Mouse (Mus musculus) lung, embryonic 14.5 days (tissue): Measurements from ENCODE around the gene Rnf225. TPM values are rescaled to one million over a fixed set of nuclear protein-coding genes. Genes with fewer than 3 reads are reported as not detected.

Source experiments
- ATAC-seq: fragments of 200-750 bp; cut with Nextera tagmentation; 2 replicates; pipeline ENCODE4 v1.8.0; 2017; ENCODE audit warnings: mild to moderate bottlenecking, moderate TSS enrichment, moderate library complexity; ENCODE audit not compliant: insufficient read depth
- DNase-seq: peaks from one replicate; pipeline ENCODE4 v3.0.0-alpha.2; 2015
- H3K27ac ChIP-seq: fragments of 300-500 bp; sonication (generic); 2 replicates; pipeline ENCODE4 v1.5.1; 2014; ENCODE audit warnings: low read depth, mild to moderate bottlenecking, moderate library complexity
- H3K27me3 ChIP-seq: fragments of 300-500 bp; sonication (generic); 2 replicates; pipeline ENCODE4 v1.6.1; 2014; ENCODE audit warnings: low read length, control low read depth; ENCODE audit not compliant: insufficient read depth
- H3K36me3 ChIP-seq: fragments of 300-500 bp; sonication (generic); 2 replicates; pipeline ENCODE4 v1.6.1; 2014; ENCODE audit warnings: control low read depth; ENCODE audit not compliant: insufficient read depth
- H3K4me1 ChIP-seq: fragments of 300-500 bp; sonication (generic); 2 replicates; pipeline ENCODE4 v1.6.1; 2014; ENCODE audit warnings: antibody characterized with exemption, control low read depth; ENCODE audit not compliant: insufficient read depth
- H3K4me2 ChIP-seq: fragments of 300-500 bp; sonication (generic); 2 replicates; pipeline ENCODE4 v1.6.1; 2014; ENCODE audit warnings: mild to moderate bottlenecking
- H3K4me3 ChIP-seq: fragments of 300-500 bp; sonication (generic); 2 replicates; pipeline ENCODE4 v1.5.1; 2014; ENCODE audit warnings: low read depth, low read length
- H3K9ac ChIP-seq: fragments of 300-500 bp; sonication (generic); 2 replicates; pipeline ENCODE4 v1.6.1; 2014
- H3K9me3 ChIP-seq: fragments of 300-500 bp; sonication (generic); 2 replicates; pipeline ENCODE4 v1.6.1; 2016; ENCODE audit warnings: low read depth, low read length, control low read depth
- CTCF ChIP-seq: IDR thresholded peaks from 2 replicates; pipeline ENCODE4 v1.5.1; 2016; ENCODE audit warnings: antibody characterized with exemption, low read depth
- WGBS: fragments of 180-500 bp; shearing (Covaris S2); extraction: QIAGEN DNeasy Blood & Tissue Kit; methylation state at CpG from one replicate; pipeline ENCODE4 v1.1.7; 2014; 5-methylcytosine and 5-hydroxymethylcytosine counted together
- polyA plus RNA-seq: library from polyadenylated mRNA; unstranded; fragments of >200 nt; fragmentation: Nextera tagmentation; extraction: Ambion mirVana; gene quantifications from 2 replicates; pipeline ENCODE4 v1.2.1, GENCODE M21; 2014

The Rnf225 gene
- polyA plus RNA-seq, 1 experiment from 2014 or later: 0.97 TPM

DNA sequence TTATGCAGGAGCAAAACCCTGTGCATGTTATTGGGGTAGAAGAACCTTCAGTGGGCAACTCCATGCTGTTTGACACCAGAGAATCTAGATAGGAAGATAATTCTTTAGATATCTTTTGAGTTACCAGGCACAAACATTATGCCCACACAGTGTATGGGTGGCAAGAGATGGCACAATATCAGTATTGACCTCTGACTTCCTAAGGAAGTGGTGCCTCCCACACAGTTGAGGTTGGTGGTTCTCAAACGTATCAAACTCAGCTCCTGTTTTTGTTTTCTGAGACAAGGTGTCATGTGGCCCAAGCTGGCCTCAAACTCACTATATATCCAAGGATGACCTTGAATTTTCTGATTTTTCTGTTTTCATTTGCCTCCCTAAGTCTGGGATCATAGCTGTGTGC, 35.9 kb upstream of the Rnf225 start:
- WGBS: 69% methylated on average over 1 of the region's 1 CpGs
- H3K27me3 ChIP-seq: no peaks in the 10 kb centered on the region
- no peak for DNase-seq
- H3K27ac ChIP-seq: no peak overlapping the region
- no peak for ATAC-seq
- no peak overlapping the region for H3K4me3 ChIP-seq
- H3K9me3 ChIP-seq: no peaks in the 10 kb centered on the region
- H3K9ac ChIP-seq: no peak overlapping the region
- peaks cover 51% of the 10 kb centered on the region for H3K36me3 ChIP-seq
- H3K4me1 ChIP-seq: no peaks in the 10 kb centered on the region
- H3K4me2 ChIP-seq: no peak overlapping the region
- no peak for TF ChIP-seq CTCF

GRCm38 (mm10) chr7:12897655-12898410, 29.4 kb upstream of the Rnf225 start, which contains the start of gene Zscan22:
TSS of gene Zscan22 (plus strand) at chr7:12897815.
- no peaks in the 10 kb centered on the region for H3K27me3 ChIP-seq
- peak within 1 kb of the TSS; percentile 58 for H3K4me3 ChIP-seq
- peaks cover 7% of the 10 kb centered on the region; the same call in 1 of the 2 replicates for H3K4me1 ChIP-seq
- peak within 1 kb of the TSS; percentile 59 for H3K4me2 ChIP-seq
- no peaks in the 10 kb centered on the region for H3K9me3 ChIP-seq
- no peak within 1 kb of the TSS for H3K27ac ChIP-seq
- H3K36me3 ChIP-seq: 0 out of 2 replicates have a peak, but pooled peaks cover 10% of the 10 kb centered on the region
- peak within 1 kb of the TSS; percentile 54 for H3K9ac ChIP-seq
- WGBS: 6% methylated on average over 36 of the region's 36 CpGs
- TF ChIP-seq CTCF: no peak
- DNase-seq (peak; percentile 98), ATAC-seq (peak; percentile 99)

GRCm38 (mm10) chr7:12901517-12901916, 25.7 kb upstream of the Rnf225 start:
- Histone ChIP-seq H3K9me3 (no peaks in the 10 kb centered on the region), H3K27me3 (no peaks in the 10 kb centered on the region), H3K36me3 (peaks cover 41% of the 10 kb centered on the region), H3K4me2 (no peak overlapping the region), H3K4me3 (no peak overlapping the region), H3K4me1 (peaks cover 7% of the 10 kb centered on the region; the same call in 1 of the 2 replicates), H3K27ac (no peak overlapping the region), H3K9ac (no peak overlapping the region)
- no peak for ATAC-seq
- TF ChIP-seq CTCF: no peak
- 86% methylated on average over 5 of the region's 5 CpGs for WGBS
- no peak for DNase-seq

DNA sequence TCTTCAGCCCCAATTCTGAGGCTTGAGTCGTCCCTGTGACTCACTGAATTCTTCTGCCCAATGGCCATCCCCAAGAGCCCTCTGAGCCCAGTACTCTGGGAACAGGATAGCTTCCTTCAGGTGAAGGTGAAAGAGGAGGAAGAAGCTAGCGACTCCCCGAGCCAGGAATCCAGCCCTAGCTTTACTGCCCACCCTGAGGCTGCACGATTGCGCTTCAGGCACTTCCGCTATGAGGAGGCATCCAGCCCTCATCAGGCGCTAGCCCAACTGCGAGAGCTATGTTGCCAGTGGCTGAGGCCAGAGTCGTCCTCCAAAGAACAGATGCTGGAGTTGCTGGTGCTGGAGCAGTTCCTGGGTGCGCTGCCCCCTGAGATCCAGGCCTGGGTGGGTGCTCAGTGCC, 23.6 kb upstream of the Rnf225 start:
- ATAC-seq (no peak), DNase-seq (no peak)
- TF ChIP-seq CTCF: no peak
- Histone ChIP-seq H3K27me3 (no peaks in the 10 kb centered on the region), H3K4me1 (peaks cover 3% of the 10 kb centered on the region; the same call in 1 of the 2 replicates), H3K4me3 (no peak overlapping the region), H3K36me3 (peaks cover 60% of the 10 kb centered on the region), H3K9ac (no peak overlapping the region), H3K4me2 (no peak overlapping the region), H3K27ac (no peak overlapping the region), H3K9me3 (no peaks in the 10 kb centered on the region)
- WGBS: 62% methylated on average over 10 of the region's 10 CpGs

DNA sequence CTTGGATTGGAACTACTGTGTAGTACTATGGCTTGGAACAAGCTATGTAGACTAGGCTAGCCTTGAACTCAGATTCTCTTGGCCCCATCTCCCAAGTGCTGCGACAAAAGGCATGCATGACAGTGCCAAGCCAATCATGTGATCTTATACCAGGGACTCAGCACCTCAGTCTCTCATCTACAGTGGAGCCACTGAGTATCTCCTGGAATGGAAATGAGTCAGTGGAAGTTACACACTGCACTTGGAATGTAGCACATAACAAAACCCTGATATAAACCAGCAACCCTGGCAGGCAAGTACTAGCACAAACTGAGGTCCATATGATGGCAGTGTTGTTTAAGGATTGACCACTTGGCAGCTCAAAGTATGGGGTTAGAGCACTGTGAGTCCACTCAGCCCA, 22.1 kb upstream of the Rnf225 start:
- ATAC-seq (no peak), DNase-seq (no peak)
- no peaks in the 10 kb centered on the region for H3K9me3 ChIP-seq
- peaks cover 68% of the 10 kb centered on the region for H3K36me3 ChIP-seq
- no peak for TF ChIP-seq CTCF
- no peak overlapping the region for H3K27ac ChIP-seq
- H3K4me1 ChIP-seq: no peaks in the 10 kb centered on the region
- H3K4me2 ChIP-seq: no peak overlapping the region
- no peaks in the 10 kb centered on the region for H3K27me3 ChIP-seq
- no peak overlapping the region for H3K9ac ChIP-seq
- 91% methylated on average over 1 of the region's 1 CpGs for WGBS
- H3K4me3 ChIP-seq: no peak overlapping the region

- peak; percentile 49 for ATAC-seq
- Histone ChIP-seq H3K27ac (peak overlapping the region; percentile 89), H3K4me3 (peak overlapping the region; percentile 38; the same call in 1 of the 2 replicates), H3K4me1 (no peaks in the 10 kb centered on the region), H3K36me3 (peaks cover 47% of the 10 kb centered on the region), H3K9me3 (no peaks in the 10 kb centered on the region), H3K4me2 (peak overlapping the region; percentile 63), H3K27me3 (no peaks in the 10 kb centered on the region), H3K9ac (peak overlapping the region; percentile 58)
- peak; percentile 85 for DNase-seq
- TF ChIP-seq CTCF: peak; percentile 68
- WGBS: 35% methylated on average over 7 of the region's 7 CpGs
Observed at GRCm38 (mm10) chr7:12909498-12909962, 17.7 kb upstream of the Rnf225 start.

- TF ChIP-seq CTCF: no peak
- WGBS: 10% methylated on average over 19 of the region's 19 CpGs
- peak overlapping the region; percentile 63 for H3K4me2 ChIP-seq
- H3K4me3 ChIP-seq: peak overlapping the region; percentile 38
- peak overlapping the region; percentile 58 for H3K9ac ChIP-seq
- H3K27ac ChIP-seq: peak overlapping the region; percentile 89
- DNase-seq (peak; percentile 82), ATAC-seq (peak; percentile 87)
- no peaks in the 10 kb centered on the region for H3K27me3 ChIP-seq
- H3K36me3 ChIP-seq: peaks cover 40% of the 10 kb centered on the region
- no peaks in the 10 kb centered on the region for H3K4me1 ChIP-seq
- H3K9me3 ChIP-seq: no peaks in the 10 kb centered on the region
Observed at GRCm38 (mm10) chr7:12910181-12910668, 17.0 kb upstream of the Rnf225 start.
